Mouse (Mus musculus) heart, postnatal 0 days (tissue): ENCODE measurements around the gene Ndufb7.

ENCODE experiments used
- CTCF ChIP-seq: IDR thresholded peaks from 2 replicates; pipeline ENCODE4 v1.5.1; 2016; ENCODE audit warnings: antibody characterized with exemption, control low read depth, low read depth
- EP300 ChIP-seq: IDR thresholded peaks from 2 replicates; pipeline ENCODE4 v1.6.1; 2016; ENCODE audit warnings: antibody characterized with exemption, low read depth

- TF ChIP-seq CTCF, result no peak
- TF ChIP-seq EP300, result no peak
Measured at GRCm38 (mm10) chr8:83582226-83582625, 15.8 kb downstream of the Ndufb7 start.
